In the genomic region with DNA sequence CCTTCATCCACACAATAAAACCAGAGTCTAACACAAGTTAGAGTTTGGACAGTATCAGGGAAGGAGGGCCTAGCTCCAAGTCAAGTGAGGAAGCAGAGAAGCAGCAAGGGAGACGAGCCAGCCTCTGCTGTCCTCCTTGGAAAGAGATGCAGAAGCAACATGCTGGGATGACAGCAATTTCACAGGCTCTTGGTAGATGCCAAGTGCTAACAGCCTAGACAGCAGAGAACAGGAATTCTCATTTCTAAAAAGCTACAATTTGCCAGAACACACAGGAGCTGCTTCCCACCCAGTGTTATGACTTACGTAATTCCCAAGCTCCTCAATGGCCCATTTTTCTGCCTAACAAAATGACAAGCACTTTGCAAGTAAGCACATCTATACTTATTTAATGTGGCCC, we compare ENCODE assay signal across 15 mouse cellular contexts.
A peak's percentile ranks its signal among the peaks of the same experiment; 100 is the strongest.
DNase-seq lines count a peak whose midpoint lies in the region; ATAC-seq and TF ChIP-seq lines count a peak whose summit lies in the region.
"Had no signal": no experiment of that assay in that cellular context is flagged by ENCODE, and none has a peak within 500 bp of the region (broad histone marks: within the 10 kb centered on the region; RNA-seq: fewer than 3 reads in every experiment).

No protein-coding gene starts in this region.

- 11% methylated on average over 2 of the region's 2 CpGs for WGBS in cerebellum, adult 2 months
- WGBS in hindbrain, embryonic 12.5 days = 85% methylated on average over 2 of the region's 2 CpGs
- 56% methylated on average over 2 of the region's 2 CpGs for WGBS in hindbrain, postnatal 0 days

- H3K9ac ChIP-seq in hindbrain, embryonic 12.5 days = no peak overlapping the region
- no peak overlapping the region for H3K9ac ChIP-seq in hindbrain, postnatal 0 days (replicated peaks; ENCODE audit: low read length)
- H3K9ac ChIP-seq: liver, embryonic 14.5 days had no signal

- no peaks in the 10 kb centered on the region for H3K27me3 ChIP-seq in cerebellum, adult 2 months (ENCODE audit: control insufficient read depth, insufficient read depth, low read length)
- no peaks in the 10 kb centered on the region for H3K27me3 ChIP-seq in hindbrain, embryonic 12.5 days
- no peaks in the 10 kb centered on the region for H3K27me3 ChIP-seq in hindbrain, postnatal 0 days (ENCODE audit: insufficient read depth, low read length)

- H3K36me3 ChIP-seq in hindbrain, embryonic 12.5 days = no peaks in the 10 kb centered on the region
- H3K36me3 ChIP-seq in hindbrain, postnatal 0 days (ENCODE audit: insufficient read depth, low read length) = no peaks in the 10 kb centered on the region
- H3K36me3 ChIP-seq: embryonic facial prominence, embryonic 10.5 days; limb, embryonic 10.5 days had no signal

- no peak for TF ChIP-seq CTCF in cerebellum, adult 2 months (IDR thresholded peaks at IDR 0.05; ENCODE audit: borderline replicate concordance, insufficient read depth, low read depth, low read length)
- no peak for TF ChIP-seq CTCF in hindbrain, postnatal 0 days (IDR thresholded peaks at IDR 0.05; ENCODE audit: low read depth)

- no peak overlapping the region for H3K4me2 ChIP-seq in hindbrain, embryonic 12.5 days (replicated peaks)
- H3K4me2 ChIP-seq in hindbrain, postnatal 0 days (ENCODE audit: low read depth, low read length) = no peak overlapping the region

- no peaks in the 10 kb centered on the region; the same call in 1 of the 2 replicates for H3K4me1 ChIP-seq in cerebellum, adult 2 months (ENCODE audit: control insufficient read depth, insufficient read depth, low read length)
- H3K4me1 ChIP-seq in hindbrain, embryonic 12.5 days = no peaks in the 10 kb centered on the region
- H3K4me1 ChIP-seq in hindbrain, postnatal 0 days (ENCODE audit: insufficient read depth, low read length) = no peaks in the 10 kb centered on the region
- H3K4me1 ChIP-seq: embryonic facial prominence, embryonic 10.5 days; limb, embryonic 10.5 days had no signal

- no peaks in the 10 kb centered on the region for H3K9me3 ChIP-seq in hindbrain, embryonic 12.5 days (replicated peaks)
- H3K9me3 ChIP-seq in hindbrain, postnatal 0 days (ENCODE audit: low read length) = no peaks in the 10 kb centered on the region
- H3K9me3 ChIP-seq: embryonic facial prominence, embryonic 10.5 days; limb, embryonic 10.5 days had no signal

- no peak for ATAC-seq in hindbrain, embryonic 12.5 days (ENCODE audit: low FRiP score)
- no peak for ATAC-seq in hindbrain, postnatal 0 days
- ATAC-seq: activated CD4-positive, CD25-positive, alpha-beta regulatory T cell, adult 4 months; inflammation-experienced regulatory T-cells, adult 6 months had no signal

- no peak overlapping the region for H3K4me3 ChIP-seq in cerebellum, adult 2 months (replicated peaks; ENCODE audit: insufficient read depth, low read depth, low read length)
- H3K4me3 ChIP-seq in hindbrain, embryonic 12.5 days = no peak overlapping the region
- H3K4me3 ChIP-seq in hindbrain, postnatal 0 days (ENCODE audit: low read length) = no peak overlapping the region
- H3K4me3 ChIP-seq: embryonic facial prominence, embryonic 10.5 days; limb, embryonic 10.5 days had no signal

- DNase-seq in layer of hippocampus, adult 11-12 months (ENCODE audit: low spot score) = peak; percentile 17
- DNase-seq in layer of hippocampus, adult 9-10 months (ENCODE audit: low spot score) = no peak
- peak; percentile 18 to 66 for DNase-seq in cerebellum, adult 2 months
- DNase-seq in frontal cortex, postnatal 36 days (ENCODE audit: low spot score in 2 of 2) = peak; percentile 10 to 63
- DNase-seq in right cerebral cortex, postnatal 10 days (ENCODE audit: low spot score in 2 of 2) = peak; percentile 51 to 67
- no peak for DNase-seq in heart, adult 8-10 months (ENCODE audit: low spot score)
- no peak for DNase-seq in hindbrain, postnatal 0 days (ENCODE audit: low spot score)
- DNase-seq: thymus, postnatal 36 days had no signal

- TF ChIP-seq POLR2A in cerebellum, adult 2 months (IDR thresholded peaks at IDR 0.05; ENCODE audit: borderline replicate concordance, insufficient read depth, low read length) = no peak

- no peak overlapping the region for H3K27ac ChIP-seq in cerebellum, adult 2 months (ENCODE audit: insufficient read depth, low read length)
- no peak overlapping the region for H3K27ac ChIP-seq in hindbrain, embryonic 12.5 days
- no peak overlapping the region for H3K27ac ChIP-seq in hindbrain, postnatal 0 days
- H3K27ac ChIP-seq: embryonic facial prominence, embryonic 10.5 days; kidney, postnatal 0 days; limb, embryonic 10.5 days; liver, embryonic 14.5 days had no signal

Comparison
In these comparisons a context has a peak if more than half of its experiments do, and no peak if none do; other contexts are left out.
1. DNase-seq: peak in layer of hippocampus, adult 11-12 months (single experiment), cerebellum, adult 2 months (2 of 2), frontal cortex, postnatal 36 days (2 of 2) and right cerebral cortex, postnatal 10 days (2 of 2); none in layer of hippocampus, adult 9-10 months (single experiment), heart, adult 8-10 months (single experiment) and hindbrain, postnatal 0 days (single experiment).